Mouse (Mus musculus) thymus, adult 2 months (tissue): ENCODE measurements around the gene Aaed1. TPM values are rescaled to one million over a fixed set of nuclear protein-coding genes. Genes with fewer than 3 reads are reported as not detected.

Source experiments
- DNase-seq: peaks from one replicate; pipeline ENCODE4 v3.0.0; 2021
- H3K27ac ChIP-seq: fragments of 200-500 bp; 2 replicates; pipeline ENCODE4 v1.5.1; 2012; ENCODE audit warnings: low read length, control low read depth; ENCODE audit not compliant: control insufficient read depth, insufficient read depth
- H3K27me3 ChIP-seq: fragments of 200-500 bp; 2 replicates; pipeline ENCODE4 v1.6.1; 2012; ENCODE audit warnings: mild to moderate bottlenecking, low read length, moderate library complexity, mixed read lengths; ENCODE audit not compliant: control insufficient read depth, insufficient read depth
- H3K36me3 ChIP-seq: fragments of 200-500 bp; 2 replicates; pipeline ENCODE4 v1.6.1; 2012; ENCODE audit warnings: mild to moderate bottlenecking, low read length, moderate library complexity; ENCODE audit not compliant: control insufficient read depth, insufficient read depth
- H3K4me1 ChIP-seq: fragments of 200-500 bp; replicated peaks from 2 replicates; pipeline ENCODE4 v1.6.1; 2012; ENCODE audit warnings: low read length; ENCODE audit not compliant: control insufficient read depth, insufficient read depth
- H3K4me3 ChIP-seq: fragments of 200-500 bp; 2 replicates; pipeline ENCODE4 v1.5.1; 2012; ENCODE audit warnings: mild to moderate bottlenecking, low read length, control low read depth, moderate library complexity; ENCODE audit not compliant: control insufficient read depth, insufficient read depth
- CTCF ChIP-seq: fragments of 200-500 bp; IDR thresholded peaks from 2 replicates; pipeline ENCODE4 v1.5.1; 2012; ENCODE audit warnings: mild to moderate bottlenecking, control low read depth, low read length, moderate library complexity, borderline replicate concordance; ENCODE audit not compliant: control insufficient read depth, poor library complexity, insufficient read depth; ENCODE audit errors: extremely low read depth
- POLR2A ChIP-seq: fragments of 200-500 bp; IDR thresholded peaks from 2 replicates; pipeline ENCODE4 v1.6.1; 2012; ENCODE audit warnings: mild to moderate bottlenecking, low read length, control low read depth, moderate library complexity; ENCODE audit not compliant: control insufficient read depth, poor library complexity, insufficient read depth; ENCODE audit errors: extremely low read depth
- WGBS: fragments of 180-500 bp; shearing (Covaris S2); methylation state at CpG from one replicate; pipeline ENCODE4 v1.1.7; 2018; 5-methylcytosine and 5-hydroxymethylcytosine counted together
- polyA plus RNA-seq: library from polyadenylated mRNA; depleted of rRNA; stranded (reverse); fragments of >200 nt; gene quantifications from 2 replicates; pipeline ENCODE4 v1.2.3, GENCODE M21; 2012

Gene Aaed1
- polyA plus RNA-seq, 1 experiment: 5.1 TPM

DNA sequence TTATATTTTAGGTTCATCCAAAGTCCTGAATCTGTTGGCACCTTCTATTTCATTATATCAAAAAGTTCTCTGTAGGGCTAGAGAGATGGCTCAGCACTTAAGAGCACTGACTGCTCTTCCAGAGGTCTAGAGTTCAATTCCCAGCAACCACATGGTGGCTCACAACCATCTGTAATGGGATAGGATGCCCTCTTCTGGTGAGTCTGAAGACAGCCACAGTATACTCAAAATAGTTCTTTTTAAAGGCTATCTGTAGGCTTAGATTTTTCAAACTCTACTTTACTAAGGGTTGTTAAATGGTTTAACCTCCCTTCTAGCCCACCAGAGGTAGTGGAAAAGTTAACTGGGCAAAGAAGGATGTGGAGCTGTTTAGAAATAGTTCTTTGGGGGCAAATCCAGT is 7.3 kb upstream of the Aaed1 start:
- no peaks in the 10 kb centered on the region for H3K4me1 ChIP-seq
- no peaks in the 10 kb centered on the region for H3K36me3 ChIP-seq
- H3K27me3 ChIP-seq: no peaks in the 10 kb centered on the region
- no peak overlapping the region for H3K27ac ChIP-seq
- H3K4me3 ChIP-seq: no peak overlapping the region
- TF ChIP-seq CTCF: no peak
- no peak for TF ChIP-seq POLR2A
- DNase-seq: no peak

DNA sequence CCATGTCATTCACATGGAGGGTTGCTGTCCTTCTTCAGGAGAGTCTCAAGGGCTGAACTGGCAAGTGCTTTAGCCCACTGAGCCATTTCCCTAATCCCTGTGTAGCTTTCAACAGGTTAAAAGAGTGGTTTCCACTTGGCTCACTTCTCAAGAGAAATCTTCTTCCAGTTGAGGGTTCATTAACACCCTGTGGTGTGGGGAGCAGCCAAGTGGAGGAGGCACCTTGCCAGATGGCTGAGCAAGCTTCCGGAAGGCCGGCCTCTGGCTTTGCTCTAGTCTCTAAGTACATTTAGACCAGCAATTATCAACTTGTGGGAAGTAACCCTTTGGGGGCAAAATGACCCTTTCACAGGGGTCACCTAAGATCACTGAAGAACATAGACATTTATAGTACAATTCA is 5.8 kb upstream of the Aaed1 start:
- TF ChIP-seq CTCF: no peak
- DNase-seq: no peak
- Histone ChIP-seq H3K4me1 (no peaks in the 10 kb centered on the region), H3K4me3 (no peak overlapping the region), H3K27ac (no peak overlapping the region), H3K27me3 (no peaks in the 10 kb centered on the region), H3K36me3 (no peaks in the 10 kb centered on the region)
- 91% methylated on average over 2 of the region's 2 CpGs for WGBS

DNA sequence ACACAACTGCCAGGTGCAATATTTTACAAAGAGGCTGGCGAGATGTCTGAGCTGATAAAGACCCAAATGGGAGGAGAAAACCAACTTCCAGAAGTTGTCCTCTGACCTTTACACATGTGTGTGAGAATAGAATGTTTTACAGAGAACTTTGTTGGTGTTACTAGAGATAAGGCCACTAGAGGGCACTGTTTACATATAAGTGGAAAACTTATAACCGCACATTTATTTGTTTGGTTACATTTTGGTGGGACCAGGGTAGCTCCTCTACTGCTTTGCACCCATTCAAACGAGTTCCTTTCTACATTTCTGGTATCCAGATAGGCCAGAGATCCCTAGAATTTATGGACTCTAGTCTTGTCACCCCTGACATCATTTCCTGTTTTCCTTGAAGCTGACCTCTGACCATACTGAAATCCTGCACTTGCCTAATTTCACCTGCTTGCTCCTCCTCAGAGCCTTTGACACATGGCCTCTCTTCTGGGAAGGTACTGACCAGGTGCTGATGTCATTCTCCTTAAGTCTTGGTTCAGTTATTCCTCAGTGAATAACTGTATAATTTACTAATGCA is 3.1 kb upstream of the Aaed1 start:
- Histone ChIP-seq H3K4me3 (no peak overlapping the region), H3K4me1 (0 out of 2 replicates have a peak, but pooled peaks cover under 1% of the 10 kb centered on the region), H3K27me3 (no peaks in the 10 kb centered on the region), H3K36me3 (no peaks in the 10 kb centered on the region), H3K27ac (no peak overlapping the region)
- no peak for TF ChIP-seq CTCF
- TF ChIP-seq POLR2A: no peak
- peak; percentile 35 for DNase-seq
- WGBS: 2% methylated on average over 3 of the region's 3 CpGs

DNA sequence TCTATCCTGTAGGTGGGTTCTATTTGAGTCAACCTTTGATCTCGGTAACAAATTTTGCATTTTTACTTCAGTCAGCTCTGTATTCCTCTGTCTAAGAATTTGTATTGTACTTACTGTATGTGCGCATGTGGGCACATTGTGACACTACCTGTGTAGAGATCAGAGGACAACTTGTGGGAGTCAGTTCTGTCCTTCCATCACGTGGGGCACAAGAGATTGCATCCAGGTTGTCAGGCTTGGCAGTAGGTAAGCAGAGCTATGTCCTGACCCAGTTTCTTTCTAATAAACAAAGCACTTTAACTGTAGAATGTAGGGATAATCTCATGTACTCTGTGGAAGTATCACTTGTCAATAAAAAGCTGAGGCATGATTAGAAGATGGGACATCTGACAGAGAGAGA is 1.5 kb upstream of the Aaed1 start:
- no peak for DNase-seq
- Histone ChIP-seq H3K27ac (no peak overlapping the region), H3K4me3 (no peak overlapping the region), H3K27me3 (no peaks in the 10 kb centered on the region), H3K4me1 (peaks cover 12% of the 10 kb centered on the region), H3K36me3 (no peaks in the 10 kb centered on the region)
- TF ChIP-seq CTCF: no peak
- TF ChIP-seq POLR2A: no peak
- WGBS: 88% methylated on average over 3 of the region's 3 CpGs

DNA sequence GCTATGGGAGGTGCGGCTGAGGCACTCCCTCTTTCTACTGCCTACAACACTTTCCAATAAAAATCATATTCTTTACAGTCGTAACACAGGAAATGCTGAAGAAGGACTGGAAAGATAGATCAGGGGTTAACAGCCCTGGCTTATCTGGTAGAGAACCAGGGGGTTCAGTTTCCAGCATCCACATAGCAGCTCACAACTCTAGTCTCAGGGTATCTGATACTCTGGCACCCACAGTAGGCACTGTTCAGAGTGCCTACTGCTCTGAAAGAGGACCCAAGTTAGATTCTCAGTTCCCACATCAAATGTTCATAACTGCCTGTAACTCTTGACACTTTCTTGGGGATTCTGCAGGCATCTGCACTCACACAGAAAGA is 393 bp upstream of the Aaed1 start:
- TF ChIP-seq POLR2A: no peak
- Histone ChIP-seq H3K27ac (no peak overlapping the region), H3K27me3 (no peaks in the 10 kb centered on the region), H3K4me3 (peak overlapping the region; percentile 76; the same call in 1 of the 2 replicates), H3K4me1 (peaks cover 12% of the 10 kb centered on the region), H3K36me3 (peaks cover 3% of the 10 kb centered on the region; the same call in 1 of the 2 replicates)
- 1% methylated on average over 2 of the region's 2 CpGs for WGBS
- no peak for DNase-seq

DNA sequence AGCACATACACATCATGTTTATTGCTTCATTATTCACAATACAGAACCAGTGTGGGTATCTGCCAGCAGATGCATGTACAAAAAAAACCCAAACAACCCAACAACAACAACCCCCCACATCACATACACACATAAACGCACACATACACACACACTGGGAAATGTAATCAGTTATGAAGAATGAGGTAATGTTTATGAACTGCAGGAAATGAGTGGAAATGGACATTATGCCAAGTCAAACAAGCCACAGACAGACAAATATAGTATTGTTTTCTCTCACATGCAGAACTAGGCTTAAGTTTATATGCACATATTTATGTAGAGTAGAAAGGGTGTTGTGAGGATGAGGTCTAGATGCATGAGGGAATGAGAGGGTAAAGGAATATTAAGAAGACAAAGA is 1.2 kb downstream of the Aaed1 start:
- no peaks in the 10 kb centered on the region for H3K27me3 ChIP-seq
- DNase-seq: no peak
- H3K4me1 ChIP-seq: peaks cover 12% of the 10 kb centered on the region
- H3K27ac ChIP-seq: no peak overlapping the region
- 91% methylated on average over 1 of the region's 1 CpGs for WGBS
- H3K36me3 ChIP-seq: peaks cover 7% of the 10 kb centered on the region; the same call in 1 of the 2 replicates
- TF ChIP-seq POLR2A (no peak), CTCF (no peak)
- no peak overlapping the region for H3K4me3 ChIP-seq

DNA sequence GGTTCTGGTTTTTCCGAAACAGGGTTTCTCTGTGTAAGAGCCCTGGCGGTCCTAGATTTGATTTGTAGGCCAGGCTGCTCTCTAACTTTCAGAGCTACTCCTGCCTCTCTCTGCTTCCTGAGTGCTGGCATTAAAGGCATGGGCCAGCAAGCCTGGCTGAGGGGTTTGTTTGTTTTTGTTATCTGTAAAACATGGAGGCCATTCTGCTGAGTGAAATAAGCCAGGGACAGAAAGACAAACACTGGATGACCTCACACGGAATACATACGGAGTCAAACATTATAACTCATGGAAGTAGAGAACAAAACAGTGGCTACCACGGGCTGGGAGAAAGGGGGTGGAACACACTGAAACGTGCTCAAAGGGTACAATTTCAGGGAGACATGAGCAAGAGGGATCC is 1.9 kb downstream of the Aaed1 start:
- Histone ChIP-seq H3K27ac (no peak overlapping the region), H3K4me1 (peaks cover 12% of the 10 kb centered on the region), H3K36me3 (peaks cover 7% of the 10 kb centered on the region; the same call in 1 of the 2 replicates), H3K4me3 (no peak overlapping the region), H3K27me3 (no peaks in the 10 kb centered on the region)
- no peak for DNase-seq
- TF ChIP-seq CTCF (no peak), POLR2A (no peak)
- WGBS: 87% methylated on average over 6 of the region's 6 CpGs
